Mouse (Mus musculus) heart, embryonic 16.5 days (tissue): ENCODE results near the gene Oosp2. TPM values are rescaled to one million over a fixed set of nuclear protein-coding genes. Genes with fewer than 3 reads are reported as not detected.

ENCODE experiments used
- ATAC-seq: fragments of 200-750 bp; cut with Nextera tagmentation; replicated peaks from 2 replicates; pipeline ENCODE4 v1.8.0; 2017; ENCODE audit warnings: moderate number of reproducible peaks; ENCODE audit not compliant: insufficient read depth, low FRiP score; ENCODE audit errors: extremely low read depth
- H3K27ac ChIP-seq: fragments of 300-500 bp; sonication (generic); 2 replicates; pipeline ENCODE4 v1.5.1; 2014; ENCODE audit warnings: mild to moderate bottlenecking, low read length, control low read depth, moderate library complexity
- H3K27me3 ChIP-seq: fragments of 300-500 bp; sonication (generic); 2 replicates; pipeline ENCODE4 v1.6.1; 2014; ENCODE audit warnings: low read length, mixed read lengths; ENCODE audit not compliant: control insufficient read depth, insufficient read depth
- H3K36me3 ChIP-seq: fragments of 300-500 bp; sonication (generic); 2 replicates; pipeline ENCODE4 v1.6.1; 2014; ENCODE audit not compliant: control insufficient read depth, insufficient read depth
- H3K4me1 ChIP-seq: fragments of 300-500 bp; sonication (generic); 2 replicates; pipeline ENCODE4 v1.6.1; 2014; ENCODE audit warnings: low read length, mixed read lengths; ENCODE audit not compliant: control insufficient read depth, insufficient read depth
- H3K4me2 ChIP-seq: fragments of 300-500 bp; sonication (generic); 2 replicates; pipeline ENCODE4 v1.6.1; 2014; ENCODE audit warnings: low read depth, mild to moderate bottlenecking, control low read depth, low read length
- H3K4me3 ChIP-seq: fragments of 300-500 bp; sonication (generic); 2 replicates; pipeline ENCODE4 v1.5.1; 2014; ENCODE audit warnings: mild to moderate bottlenecking, control low read depth, low read length
- H3K9ac ChIP-seq: fragments of 300-500 bp; sonication (generic); 2 replicates; pipeline ENCODE4 v1.6.1; 2014; ENCODE audit warnings: low read length, control low read depth
- H3K9me3 ChIP-seq: fragments of 300-500 bp; sonication (generic); replicated peaks from 2 replicates; pipeline ENCODE4 v1.6.1; 2016; ENCODE audit warnings: low read length; ENCODE audit not compliant: control insufficient read depth
- WGBS: fragments of 180-500 bp; shearing (Covaris S2); extraction: QIAGEN DNeasy Blood & Tissue Kit; methylation state at CpG from one replicate; pipeline ENCODE4 v1.1.7; 2014; 5-methylcytosine and 5-hydroxymethylcytosine counted together
- polyA plus RNA-seq: library from polyadenylated mRNA; unstranded; fragments of >200 nt; fragmentation: Nextera tagmentation; extraction: Ambion mirVana; gene quantifications from 2 replicates; pipeline ENCODE4 v1.2.1, GENCODE M21; 2015

Oosp2 gene
- polyA plus RNA-seq, 1 experiment from 2014 or later, result not detected

DNA sequence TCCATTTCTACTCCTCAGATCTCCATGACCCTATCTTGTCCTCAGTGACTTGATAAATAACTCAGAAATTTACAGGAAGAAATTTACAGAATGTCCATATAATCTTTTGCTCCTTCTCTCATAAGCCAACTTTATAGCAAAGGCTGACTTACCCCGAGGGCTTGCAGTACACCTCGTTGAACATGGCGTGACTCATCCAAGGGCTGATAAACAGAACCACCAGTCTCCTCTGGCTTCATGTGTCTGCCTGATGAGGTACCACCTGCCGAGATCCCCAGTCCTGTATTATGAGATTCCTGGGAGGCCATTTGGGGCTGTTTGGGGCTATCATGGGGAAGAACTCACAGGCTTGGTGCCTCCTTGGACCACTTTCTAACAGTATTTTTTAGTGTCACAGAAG is 21.3 kb downstream of the Oosp2 start:
- no peak overlapping the region for H3K9ac ChIP-seq
- H3K4me1 ChIP-seq, result no peaks in the 10 kb centered on the region
- 53% methylated on average over 4 of the region's 4 CpGs for WGBS
- no peak overlapping the region for H3K27ac ChIP-seq
- H3K9me3 ChIP-seq, result no peaks in the 10 kb centered on the region
- H3K36me3 ChIP-seq, result no peaks in the 10 kb centered on the region
- H3K27me3 ChIP-seq, result no peaks in the 10 kb centered on the region
- no peak overlapping the region for H3K4me2 ChIP-seq
- H3K4me3 ChIP-seq, result no peak overlapping the region
- ATAC-seq, result no peak

DNA sequence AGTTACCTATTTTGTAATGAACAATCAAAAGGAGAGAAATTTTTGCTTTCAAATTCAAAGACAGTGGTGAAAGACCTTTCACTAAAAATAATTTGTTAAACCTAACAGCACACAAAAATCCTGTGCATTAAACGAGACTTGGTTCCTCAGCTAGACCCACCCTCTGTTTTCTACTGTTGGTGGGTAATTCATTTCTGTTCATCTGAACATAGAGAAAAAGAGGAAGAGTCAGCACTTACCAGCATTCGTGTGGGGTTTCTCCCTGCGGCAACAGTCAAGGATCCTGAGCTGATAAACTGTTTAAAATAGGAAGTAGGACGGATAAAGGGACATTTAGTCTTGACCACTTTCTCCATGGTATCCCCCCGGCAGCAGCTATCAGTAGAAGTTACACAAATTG is 24.8 kb downstream of the Oosp2 start:
- no peak for ATAC-seq
- Histone ChIP-seq H3K9ac (no peak overlapping the region), H3K36me3 (no peaks in the 10 kb centered on the region), H3K9me3 (no peaks in the 10 kb centered on the region), H3K27ac (no peak overlapping the region), H3K4me1 (no peaks in the 10 kb centered on the region), H3K4me3 (no peak overlapping the region), H3K4me2 (no peak overlapping the region), H3K27me3 (no peaks in the 10 kb centered on the region)
- WGBS, result 39% methylated on average over 5 of the region's 5 CpGs

DNA sequence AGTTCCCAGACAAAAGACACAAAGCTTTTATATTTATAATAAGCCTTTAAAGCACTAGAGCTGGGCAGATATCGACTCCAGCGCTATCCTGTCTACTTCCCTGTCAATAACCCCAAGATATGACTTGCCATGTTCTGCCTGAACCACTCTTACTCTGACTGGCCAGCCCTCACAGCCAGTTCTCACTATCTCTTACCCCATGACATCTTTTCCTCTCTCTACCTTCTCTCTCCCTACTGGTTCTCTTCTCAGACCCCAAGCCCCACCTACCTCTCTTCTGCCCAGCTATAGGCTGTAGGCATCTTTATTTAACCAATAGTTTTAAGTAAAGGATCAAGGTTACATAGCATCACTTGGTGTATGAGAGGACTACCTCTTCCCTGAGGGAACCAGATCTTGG is 26.0 kb downstream of the Oosp2 start:
- Histone ChIP-seq H3K9ac (no peak overlapping the region), H3K9me3 (no peaks in the 10 kb centered on the region), H3K27me3 (no peaks in the 10 kb centered on the region), H3K36me3 (no peaks in the 10 kb centered on the region), H3K4me2 (no peak overlapping the region), H3K4me1 (no peaks in the 10 kb centered on the region), H3K27ac (no peak overlapping the region), H3K4me3 (no peak overlapping the region)
- WGBS, result 73% methylated on average over 2 of the region's 2 CpGs
- no peak for ATAC-seq

DNA sequence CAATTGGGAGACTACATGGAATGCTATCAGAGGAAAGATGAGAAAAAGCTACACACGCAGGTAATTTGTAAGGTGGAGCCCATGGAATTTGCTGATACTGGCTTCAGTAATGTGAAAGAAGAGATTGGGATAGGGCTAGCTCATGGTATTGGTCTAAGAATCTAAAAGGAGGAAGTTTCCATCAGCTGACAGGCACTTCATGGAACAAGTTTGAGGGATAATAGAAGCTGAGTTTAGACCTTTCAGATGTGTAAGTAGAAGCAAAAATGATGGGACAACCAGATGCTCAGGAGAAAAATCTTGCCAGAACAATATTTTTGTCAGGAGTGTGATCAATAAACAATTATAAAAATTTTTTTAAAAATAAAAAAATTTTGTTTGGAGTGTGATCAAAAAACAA is 26.6 kb downstream of the Oosp2 start:
- no peak overlapping the region for H3K27ac ChIP-seq
- H3K4me2 ChIP-seq, result no peak overlapping the region
- no peaks in the 10 kb centered on the region for H3K36me3 ChIP-seq
- H3K4me3 ChIP-seq, result no peak overlapping the region
- ATAC-seq, result no peak
- H3K9ac ChIP-seq, result no peak overlapping the region
- H3K9me3 ChIP-seq, result no peaks in the 10 kb centered on the region
- H3K27me3 ChIP-seq, result no peaks in the 10 kb centered on the region
- H3K4me1 ChIP-seq, result no peaks in the 10 kb centered on the region
- WGBS, result 77% methylated on average over 1 of the region's 1 CpGs

DNA sequence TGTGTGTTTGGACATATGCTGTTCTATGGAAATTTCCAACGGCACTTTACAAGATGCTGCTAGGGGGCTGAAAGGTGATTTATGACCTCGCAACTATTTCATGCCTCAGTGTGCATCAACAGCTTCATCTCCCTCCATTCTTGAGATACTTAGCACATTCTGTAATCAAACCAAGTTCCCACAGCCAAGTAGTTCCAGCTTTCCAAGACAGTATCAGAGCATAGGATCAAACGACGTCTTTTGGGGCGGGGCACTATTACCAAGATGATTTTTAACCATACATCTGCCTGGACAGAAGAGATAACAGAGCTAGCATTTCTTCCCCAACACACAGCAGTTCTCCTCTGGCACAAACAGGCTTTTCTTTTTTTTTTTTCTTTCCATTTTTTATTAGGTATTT is 35.1 kb downstream of the Oosp2 start:
- WGBS, result 69% methylated on average over 5 of the region's 5 CpGs
- Histone ChIP-seq H3K36me3 (no peaks in the 10 kb centered on the region), H3K4me2 (no peak overlapping the region), H3K9ac (no peak overlapping the region), H3K9me3 (no peaks in the 10 kb centered on the region), H3K4me1 (no peaks in the 10 kb centered on the region), H3K4me3 (no peak overlapping the region), H3K27ac (no peak overlapping the region), H3K27me3 (no peaks in the 10 kb centered on the region)
- ATAC-seq, result no peak

DNA sequence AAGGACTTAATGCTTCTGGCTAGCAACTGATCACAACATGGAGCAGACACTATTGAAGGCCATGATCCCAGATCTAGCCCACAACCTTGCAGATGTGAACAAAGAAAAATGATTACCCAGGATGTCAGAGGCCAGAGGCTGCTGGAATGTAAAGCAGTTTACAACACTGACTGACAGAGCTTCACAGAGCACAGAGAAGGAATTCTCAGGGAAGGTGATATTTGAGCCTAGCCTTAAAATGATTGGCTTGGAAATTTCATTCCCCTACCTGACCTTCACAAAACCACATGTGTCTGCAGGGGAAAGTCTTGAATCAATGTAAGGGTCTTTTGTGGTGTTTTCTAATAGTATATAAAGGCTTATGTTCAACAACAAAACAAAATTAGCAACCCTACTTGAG is 35.6 kb downstream of the Oosp2 start:
- H3K9ac ChIP-seq, result no peak overlapping the region
- ATAC-seq, result no peak
- H3K36me3 ChIP-seq, result no peaks in the 10 kb centered on the region
- no peaks in the 10 kb centered on the region for H3K9me3 ChIP-seq
- no peak overlapping the region for H3K4me2 ChIP-seq
- no peak overlapping the region for H3K4me3 ChIP-seq
- no peaks in the 10 kb centered on the region for H3K27me3 ChIP-seq
- H3K4me1 ChIP-seq, result no peaks in the 10 kb centered on the region
- H3K27ac ChIP-seq, result no peak overlapping the region

DNA sequence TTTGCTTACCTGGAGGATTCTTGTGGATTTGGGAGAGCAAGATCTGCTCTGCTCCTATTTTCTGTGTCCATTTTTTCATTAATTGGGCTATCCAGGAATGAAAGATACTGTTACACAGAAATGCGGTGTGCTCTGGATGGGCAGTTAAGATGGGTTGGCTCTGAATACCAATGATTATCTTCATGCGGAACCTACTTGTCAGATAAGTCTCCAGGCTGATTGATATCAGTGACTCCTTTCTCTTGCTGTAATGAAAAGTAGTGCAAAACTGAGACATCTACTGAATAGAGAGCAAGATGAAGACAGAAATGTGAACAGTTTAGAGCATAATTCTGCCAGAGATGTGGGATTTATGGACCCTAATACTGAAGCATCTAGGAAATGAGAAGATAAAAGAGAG is 36.8 kb downstream of the Oosp2 start, which contains the start of gene Ms4a2:
Ms4a2 (minus strand) TSS at position 169 of the 400 bp plus-strand sequence.
- Histone ChIP-seq H3K9me3 (no peaks in the 10 kb centered on the region), H3K27me3 (no peaks in the 10 kb centered on the region), H3K4me3 (no peak within 1 kb of the TSS), H3K4me1 (no peaks in the 10 kb centered on the region), H3K4me2 (no peak within 1 kb of the TSS), H3K36me3 (no peaks in the 10 kb centered on the region), H3K9ac (no peak within 1 kb of the TSS), H3K27ac (no peak within 1 kb of the TSS)
- ATAC-seq, result no peak
- WGBS, result 81% methylated on average over 2 of the region's 2 CpGs

DNA sequence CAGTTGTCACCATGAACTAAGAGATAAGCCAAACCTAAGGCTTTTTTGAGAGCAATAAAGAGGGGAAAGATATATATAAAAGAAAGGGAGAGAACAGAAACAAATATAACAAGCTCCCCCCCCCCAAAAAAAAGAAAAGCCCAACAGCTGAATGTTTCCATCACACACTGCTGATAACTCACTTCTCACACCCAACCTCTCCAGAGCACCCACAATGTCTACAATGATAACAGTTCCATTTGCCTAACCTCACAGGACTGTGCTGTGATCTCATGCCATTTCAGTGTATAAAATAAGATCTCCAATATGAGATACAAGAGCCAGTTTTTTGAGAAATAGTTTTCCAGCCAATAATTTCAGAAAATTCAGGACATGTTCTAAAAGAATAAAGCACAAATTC is 42.4 kb downstream of the Oosp2 start:
- Histone ChIP-seq H3K27ac (no peak overlapping the region), H3K9ac (no peak overlapping the region), H3K36me3 (no peaks in the 10 kb centered on the region), H3K4me2 (no peak overlapping the region), H3K4me1 (no peaks in the 10 kb centered on the region), H3K4me3 (no peak overlapping the region), H3K9me3 (no peaks in the 10 kb centered on the region), H3K27me3 (no peaks in the 10 kb centered on the region)
- no peak for ATAC-seq

DNA sequence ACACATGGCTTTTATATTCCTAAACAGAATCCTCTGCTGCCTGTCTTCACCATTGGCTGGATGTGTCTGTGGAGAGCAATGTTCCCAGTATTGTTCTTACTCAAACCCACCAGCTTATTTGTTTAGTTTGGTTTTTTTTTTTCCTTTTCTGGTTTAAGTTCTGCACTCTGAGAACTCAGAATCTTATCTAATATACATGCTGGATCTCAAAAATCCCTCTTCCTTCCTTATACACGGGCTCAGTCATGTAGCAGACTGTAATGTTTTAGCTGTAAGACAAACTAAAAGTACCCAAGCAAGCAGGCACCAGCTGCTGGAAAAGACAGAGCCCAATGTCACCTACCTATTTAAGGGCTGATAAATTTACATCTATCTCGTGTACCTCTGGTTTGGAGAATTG is 45.6 kb downstream of the Oosp2 start:
- WGBS, result 38% methylated on average over 2 of the region's 2 CpGs
- no peak for ATAC-seq
- no peaks in the 10 kb centered on the region for H3K27me3 ChIP-seq
- H3K4me3 ChIP-seq, result no peak overlapping the region
- no peak overlapping the region for H3K9ac ChIP-seq
- no peaks in the 10 kb centered on the region for H3K9me3 ChIP-seq
- H3K27ac ChIP-seq, result no peak overlapping the region
- no peaks in the 10 kb centered on the region for H3K36me3 ChIP-seq
- no peak overlapping the region for H3K4me2 ChIP-seq
- H3K4me1 ChIP-seq, result no peaks in the 10 kb centered on the region
